Mouse (Mus musculus): ENCODE results near the gene Cxcl9. TPM values are rescaled to one million over a fixed set of nuclear protein-coding genes. Genes with fewer than 3 reads are reported as not detected.
A peak's percentile ranks its signal among the peaks of the same experiment; 100 is the strongest.

The Cxcl9 gene
- polyA plus RNA-seq, 1 experiment from 2014 or later, result not detected

DNA sequence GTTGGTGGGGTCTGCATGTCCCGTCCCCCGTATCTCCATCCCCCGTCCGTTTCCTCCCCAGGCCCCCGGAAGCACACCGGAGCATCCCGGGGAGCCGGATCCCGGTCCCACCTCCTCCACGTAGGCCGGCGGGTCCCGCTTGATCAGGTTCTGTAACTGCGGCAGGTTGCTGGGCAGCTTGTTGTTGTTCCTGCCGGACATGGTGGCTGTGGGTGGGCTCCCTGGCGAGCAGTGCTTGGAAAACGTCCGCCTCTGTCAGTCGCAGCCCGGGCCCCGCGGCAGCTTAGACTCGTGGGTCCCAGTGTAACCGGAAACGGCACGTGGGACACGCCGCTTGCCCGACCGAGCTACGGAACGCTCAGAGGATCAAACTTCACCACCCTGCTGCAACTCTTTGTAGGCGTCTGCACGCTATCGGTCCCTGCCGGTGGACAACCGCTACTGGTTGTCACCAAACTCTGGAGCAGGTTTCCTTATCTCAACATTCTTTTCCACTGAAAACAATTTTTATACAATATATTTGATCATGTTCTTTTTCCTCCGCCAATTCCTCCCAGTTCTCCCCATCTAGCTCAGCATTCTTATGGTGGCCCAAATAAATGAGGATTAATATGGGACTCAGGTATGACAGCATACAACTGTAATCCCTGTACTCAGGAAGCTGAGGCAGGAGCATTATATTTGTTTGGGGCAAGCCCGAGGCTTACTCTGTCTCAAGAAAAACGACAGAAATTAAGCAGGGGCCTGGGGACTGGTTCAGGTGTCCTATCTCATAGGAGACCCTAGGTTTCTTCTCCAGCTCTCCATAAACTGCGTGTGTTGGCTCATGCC lies 18.0 kb downstream of the Cxcl9 start, which contains the start of gene Sdad1:
Sdad1 (minus strand) TSS at position 799 of the 831 bp plus-strand sequence.
- DNase-seq (ENCODE audit: low spot score) (peak; percentile 96), ATAC-seq (peak; percentile 97)
- peak within 1 kb of the TSS; percentile 60 for H3K4me2 ChIP-seq (ENCODE audit: low read length)
- no peaks in the 10 kb centered on the region for H3K9me3 ChIP-seq (replicated peaks; ENCODE audit: control insufficient read depth, low read length)
- 3% methylated on average over 41 of the region's 41 CpGs for WGBS
- no peaks in the 10 kb centered on the region; the same call in 1 of the 2 replicates for H3K27me3 ChIP-seq (replicated peaks; ENCODE audit: control insufficient read depth, insufficient read depth, low read length)
- peak within 1 kb of the TSS; percentile 69 for H3K4me3 ChIP-seq (ENCODE audit: low read depth, low read length)
- H3K4me1 ChIP-seq (ENCODE audit: control insufficient read depth, insufficient read depth, low read length), result peaks cover 7% of the 10 kb centered on the region
- H3K36me3 ChIP-seq (ENCODE audit: control insufficient read depth, insufficient read depth, low read length), result peaks cover 13% of the 10 kb centered on the region
- H3K9ac ChIP-seq (ENCODE audit: low read length), result peak within 1 kb of the TSS; percentile 79
- H3K27ac ChIP-seq (ENCODE audit: low read depth, low read length), result no peak within 1 kb of the TSS

DNA sequence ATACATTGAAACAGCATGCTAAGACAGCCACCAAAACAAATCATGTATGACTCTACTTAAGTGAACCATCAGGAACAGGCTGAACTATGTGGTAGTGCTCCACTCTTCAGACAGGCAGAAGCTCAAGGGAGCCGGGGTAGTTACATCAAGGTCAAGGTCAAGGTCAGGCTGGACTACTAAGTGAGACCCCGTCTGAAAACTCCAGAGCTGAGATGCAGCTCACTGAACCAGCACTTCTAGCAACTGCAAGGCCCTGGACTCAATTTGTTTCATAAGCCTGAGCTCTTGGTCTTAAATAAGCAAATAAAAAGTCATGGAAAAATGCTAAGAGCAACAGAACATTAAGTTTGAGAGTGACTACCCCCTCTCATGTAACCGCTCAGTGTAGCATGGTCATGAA lies 23.6 kb downstream of the Cxcl9 start:
- Histone ChIP-seq H3K27ac (ENCODE audit: low read depth, low read length) (no peak overlapping the region), H3K9ac (ENCODE audit: low read length) (no peak overlapping the region), H3K4me3 (ENCODE audit: low read depth, low read length) (no peak overlapping the region), H3K4me2 (ENCODE audit: low read length) (no peak overlapping the region), H3K9me3 (replicated peaks; ENCODE audit: control insufficient read depth, low read length) (no peaks in the 10 kb centered on the region), H3K36me3 (ENCODE audit: control insufficient read depth, insufficient read depth, low read length) (peaks cover 66% of the 10 kb centered on the region), H3K4me1 (ENCODE audit: control insufficient read depth, insufficient read depth, low read length) (peaks cover 7% of the 10 kb centered on the region), H3K27me3 (replicated peaks; ENCODE audit: control insufficient read depth, insufficient read depth, low read length) (no peaks in the 10 kb centered on the region)
- no peak for ATAC-seq
- DNase-seq (ENCODE audit: low spot score), result no peak
- WGBS, result 93% methylated on average over 3 of the region's 3 CpGs

GRCm38 (mm10) chr5:92302149-92302840 lies 25.6 kb downstream of the Cxcl9 start:
- 91% methylated on average over 13 of the region's 13 CpGs for WGBS
- ATAC-seq, result no peak
- H3K36me3 ChIP-seq (ENCODE audit: control insufficient read depth, insufficient read depth, low read length), result peaks cover 81% of the 10 kb centered on the region

DNA sequence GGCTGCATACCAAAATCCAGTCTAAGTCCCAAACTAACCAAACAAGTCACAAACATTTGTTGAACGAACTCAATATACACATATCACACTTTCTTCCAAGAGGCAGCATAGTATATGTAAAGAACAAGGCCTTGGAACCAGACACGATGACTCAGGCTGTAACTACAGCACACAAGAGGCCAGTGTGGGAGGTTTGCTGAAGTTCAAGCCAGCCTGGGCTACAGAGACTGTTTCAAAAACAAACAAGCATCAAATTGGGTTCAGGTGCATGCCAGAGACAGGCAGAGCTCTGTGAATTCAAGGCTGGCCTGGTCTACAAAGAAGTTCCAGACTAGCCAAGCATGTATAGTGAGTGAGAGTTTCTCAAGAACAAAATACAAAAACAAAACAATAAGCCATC lies 33.4 kb downstream of the Cxcl9 start:
- H3K27ac ChIP-seq (ENCODE audit: low read depth, low read length), result no peak overlapping the region
- peaks cover 85% of the 10 kb centered on the region for H3K36me3 ChIP-seq (ENCODE audit: control insufficient read depth, insufficient read depth, low read length)
- H3K4me2 ChIP-seq (ENCODE audit: low read length), result no peak overlapping the region
- H3K27me3 ChIP-seq (replicated peaks; ENCODE audit: control insufficient read depth, insufficient read depth, low read length), result no peaks in the 10 kb centered on the region
- no peak for DNase-seq (ENCODE audit: low spot score)
- no peaks in the 10 kb centered on the region for H3K4me1 ChIP-seq (ENCODE audit: control insufficient read depth, insufficient read depth, low read length)
- no peaks in the 10 kb centered on the region for H3K9me3 ChIP-seq (replicated peaks; ENCODE audit: control insufficient read depth, low read length)
- H3K9ac ChIP-seq (ENCODE audit: low read length), result no peak overlapping the region
- ATAC-seq, result no peak
- WGBS, result 88% methylated on average over 2 of the region's 2 CpGs
- H3K4me3 ChIP-seq (ENCODE audit: low read depth, low read length), result no peak overlapping the region

More at GRCm38 (mm10) chr5:92302149-92302840, 25.6 kb downstream of the Cxcl9 start:
- no peaks in the 10 kb centered on the region for H3K9me3 ChIP-seq (replicated peaks; ENCODE audit: control insufficient read depth, low read length)
- no peak overlapping the region for H3K27ac ChIP-seq (ENCODE audit: low read depth, low read length)
- DNase-seq (ENCODE audit: low spot score), result no peak
- H3K9ac ChIP-seq (ENCODE audit: low read length), result no peak overlapping the region
- H3K27me3 ChIP-seq (replicated peaks; ENCODE audit: control insufficient read depth, insufficient read depth, low read length), result no peaks in the 10 kb centered on the region
- no peak overlapping the region for H3K4me2 ChIP-seq (ENCODE audit: low read length)
- no peak overlapping the region for H3K4me3 ChIP-seq (ENCODE audit: low read depth, low read length)
- no peaks in the 10 kb centered on the region for H3K4me1 ChIP-seq (ENCODE audit: control insufficient read depth, insufficient read depth, low read length)

DNA sequence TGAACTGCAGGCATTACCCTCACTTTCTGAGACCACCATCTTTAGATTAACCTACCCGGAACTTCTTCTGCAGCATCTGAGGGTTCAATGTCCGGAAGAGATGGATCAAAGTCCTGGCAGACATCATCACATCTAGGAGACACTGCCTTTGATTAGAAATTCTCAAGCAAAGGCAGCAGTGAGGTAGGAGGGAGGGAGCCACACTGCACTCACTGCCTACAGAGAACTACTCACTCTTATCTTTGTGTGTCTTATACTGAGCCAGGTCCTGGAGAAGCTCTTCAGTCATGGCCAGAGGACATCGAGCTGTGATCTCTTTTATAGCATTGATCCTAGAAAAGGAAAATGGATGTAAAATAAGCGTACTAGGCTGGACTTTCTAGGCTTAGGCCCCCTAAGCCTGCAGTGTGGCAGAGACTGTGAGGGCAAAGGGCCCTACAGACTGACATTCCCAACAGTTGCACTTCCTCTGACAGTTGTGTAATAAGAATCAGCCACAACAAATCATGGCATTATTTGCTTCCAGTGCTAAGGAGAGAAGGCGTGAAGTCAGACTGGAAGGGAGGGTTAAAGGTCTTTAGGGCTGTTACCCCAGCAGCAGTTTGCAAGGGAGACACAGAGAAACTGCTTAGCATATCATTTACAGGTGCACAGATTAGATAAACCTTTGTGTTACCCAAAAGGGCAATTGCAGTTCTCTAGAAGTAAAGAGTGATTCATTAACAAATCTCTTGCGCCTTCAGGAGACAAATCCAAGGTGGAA lies 36.0 kb downstream of the Cxcl9 start:
- Histone ChIP-seq H3K36me3 (ENCODE audit: control insufficient read depth, insufficient read depth, low read length) (peaks cover 86% of the 10 kb centered on the region), H3K27me3 (replicated peaks; ENCODE audit: control insufficient read depth, insufficient read depth, low read length) (no peaks in the 10 kb centered on the region), H3K4me2 (ENCODE audit: low read length) (no peak overlapping the region), H3K9me3 (replicated peaks; ENCODE audit: control insufficient read depth, low read length) (no peaks in the 10 kb centered on the region), H3K27ac (ENCODE audit: low read depth, low read length) (no peak overlapping the region), H3K4me1 (ENCODE audit: control insufficient read depth, insufficient read depth, low read length) (no peaks in the 10 kb centered on the region), H3K9ac (ENCODE audit: low read length) (no peak overlapping the region), H3K4me3 (ENCODE audit: low read depth, low read length) (no peak overlapping the region)
- ATAC-seq (no peak), DNase-seq (ENCODE audit: low spot score) (no peak)
- WGBS, result 91% methylated on average over 6 of the region's 6 CpGs

DNA sequence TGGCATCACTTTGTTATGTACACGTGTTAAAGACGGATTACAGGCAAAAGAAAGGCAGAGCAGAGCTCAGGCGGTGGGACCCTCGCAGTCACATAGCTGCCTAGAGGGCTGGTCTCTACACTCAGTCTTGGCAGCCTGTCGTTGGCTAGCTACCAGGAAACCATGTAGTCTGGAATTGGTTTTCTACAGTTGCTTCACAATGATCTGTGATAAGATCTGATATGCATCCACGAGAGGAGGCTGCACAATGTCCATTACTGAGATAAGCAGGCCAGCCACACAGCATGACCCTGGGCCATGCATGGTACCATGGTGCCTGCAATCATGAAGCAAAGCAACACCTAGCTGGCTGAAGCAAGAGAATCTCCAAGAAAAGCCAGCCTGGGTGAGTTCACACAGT lies 40.0 kb downstream of the Cxcl9 start:
- WGBS, result 92% methylated on average over 6 of the region's 6 CpGs
- H3K36me3 ChIP-seq (ENCODE audit: control insufficient read depth, insufficient read depth, low read length), result peaks cover 66% of the 10 kb centered on the region
- H3K4me2 ChIP-seq (ENCODE audit: low read length), result no peak overlapping the region
- no peak overlapping the region for H3K27ac ChIP-seq (ENCODE audit: low read depth, low read length)
- H3K27me3 ChIP-seq (replicated peaks; ENCODE audit: control insufficient read depth, insufficient read depth, low read length), result no peaks in the 10 kb centered on the region
- DNase-seq (ENCODE audit: low spot score) (no peak), ATAC-seq (no peak)
- H3K9ac ChIP-seq (ENCODE audit: low read length), result no peak overlapping the region
- no peaks in the 10 kb centered on the region for H3K4me1 ChIP-seq (ENCODE audit: control insufficient read depth, insufficient read depth, low read length)
- no peak overlapping the region for H3K4me3 ChIP-seq (ENCODE audit: low read depth, low read length)
- H3K9me3 ChIP-seq (replicated peaks; ENCODE audit: control insufficient read depth, low read length), result no peaks in the 10 kb centered on the region

DNA sequence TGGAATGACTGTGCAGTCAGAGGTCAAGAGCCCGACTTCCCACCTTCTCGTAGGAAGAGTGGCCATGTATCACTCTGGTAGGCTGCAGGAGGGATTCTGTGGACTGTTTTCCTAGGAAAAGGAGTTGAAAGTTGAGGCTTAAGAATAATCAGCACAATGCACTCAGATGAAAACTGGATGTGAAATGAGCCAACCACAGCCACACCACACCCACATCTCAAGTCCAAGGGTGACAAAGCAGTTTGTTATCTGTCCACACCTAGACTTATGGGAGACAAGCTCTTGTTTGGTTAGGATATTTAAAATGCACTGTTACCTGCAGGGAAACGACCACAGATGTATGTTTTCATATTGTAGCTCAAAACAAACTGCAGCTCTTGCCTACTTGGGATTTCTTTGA lies 44.8 kb downstream of the Cxcl9 start:
- Histone ChIP-seq H3K27ac (ENCODE audit: low read depth, low read length) (no peak overlapping the region), H3K9me3 (replicated peaks; ENCODE audit: control insufficient read depth, low read length) (no peaks in the 10 kb centered on the region), H3K36me3 (ENCODE audit: control insufficient read depth, insufficient read depth, low read length) (peaks cover 26% of the 10 kb centered on the region), H3K9ac (ENCODE audit: low read length) (no peak overlapping the region), H3K4me3 (ENCODE audit: low read depth, low read length) (no peak overlapping the region), H3K4me2 (ENCODE audit: low read length) (no peak overlapping the region), H3K27me3 (replicated peaks; ENCODE audit: control insufficient read depth, insufficient read depth, low read length) (no peaks in the 10 kb centered on the region), H3K4me1 (ENCODE audit: control insufficient read depth, insufficient read depth, low read length) (no peaks in the 10 kb centered on the region)
- ATAC-seq (no peak), DNase-seq (ENCODE audit: low spot score) (no peak)
- 78% methylated on average over 3 of the region's 3 CpGs for WGBS

GRCm38 (mm10) chr5:92282571-92282970 lies 45.3 kb downstream of the Cxcl9 start:
- Histone ChIP-seq H3K27me3 (replicated peaks; ENCODE audit: control insufficient read depth, insufficient read depth, low read length) (no peaks in the 10 kb centered on the region), H3K9ac (ENCODE audit: low read length) (no peak overlapping the region), H3K4me2 (ENCODE audit: low read length) (no peak overlapping the region), H3K9me3 (replicated peaks; ENCODE audit: control insufficient read depth, low read length) (no peaks in the 10 kb centered on the region), H3K4me1 (ENCODE audit: control insufficient read depth, insufficient read depth, low read length) (no peaks in the 10 kb centered on the region), H3K4me3 (ENCODE audit: low read depth, low read length) (no peak overlapping the region), H3K36me3 (ENCODE audit: control insufficient read depth, insufficient read depth, low read length) (peaks cover 20% of the 10 kb centered on the region), H3K27ac (ENCODE audit: low read depth, low read length) (no peak overlapping the region)
- ATAC-seq (no peak), DNase-seq (ENCODE audit: low spot score) (no peak)
- 82% methylated on average over 4 of the region's 4 CpGs for WGBS
